Mouse (Mus musculus): ENCODE results near the gene Pars2. TPM values are rescaled to one million over a fixed set of nuclear protein-coding genes. Genes with fewer than 3 reads are reported as not detected.

Gene Pars2
- polyA plus RNA-seq, 1 experiment: not detected

GRCm38 (mm10) chr4:106678442-106679118 is 27.7 kb downstream of the Pars2 start, which contains the start of gene Ttc4:
Ttc4 (minus strand) TSS chr4:106678944.
- peak; percentile 68 for TF ChIP-seq POLR2A (IDR thresholded peaks at IDR 0.05; ENCODE audit: insufficient read depth, low read depth, low read length)
- no peak for TF ChIP-seq CTCF (IDR thresholded peaks at IDR 0.05; ENCODE audit: insufficient read depth, low read depth, low read length)
- Histone ChIP-seq H3K4me1 (ENCODE audit: control insufficient read depth, insufficient read depth, low read length) (peaks cover 3% of the 10 kb centered on the region; the same call in 1 of the 2 replicates), H3K4me3 (ENCODE audit: insufficient read depth, low read depth, low read length) (peak within 1 kb of the TSS; percentile 82), H3K27ac (ENCODE audit: insufficient read depth, low read depth, low read length) (no peak within 1 kb of the TSS)
- WGBS: under 1% methylated on average over 43 of the region's 43 CpGs

DNA sequence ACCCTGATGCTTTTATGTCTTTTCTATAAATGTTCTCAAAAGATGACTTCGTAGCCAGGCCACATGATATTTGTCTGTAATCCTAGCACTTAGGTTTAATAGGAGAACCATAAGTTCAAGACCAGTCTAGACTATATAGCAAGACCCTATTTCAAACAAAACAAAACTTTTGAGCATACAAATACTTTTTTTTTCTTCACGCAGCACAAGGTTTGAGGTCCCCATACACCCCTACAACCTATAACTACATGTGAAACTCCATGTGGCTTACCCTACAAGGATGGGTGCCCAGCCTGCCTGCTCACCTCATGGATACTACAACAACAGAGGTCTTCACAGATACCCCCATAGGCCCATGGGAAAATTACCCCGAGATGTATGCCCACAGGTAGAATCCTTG is 28.3 kb downstream of the Pars2 start:
- H3K4me3 ChIP-seq (ENCODE audit: insufficient read depth, low read depth, low read length): peak overlapping the region; percentile 82
- WGBS: 51% methylated on average over 3 of the region's 3 CpGs
- peaks cover 3% of the 10 kb centered on the region; the same call in 1 of the 2 replicates for H3K4me1 ChIP-seq (ENCODE audit: control insufficient read depth, insufficient read depth, low read length)
- TF ChIP-seq CTCF (IDR thresholded peaks at IDR 0.05; ENCODE audit: insufficient read depth, low read depth, low read length) (no peak), POLR2A (IDR thresholded peaks at IDR 0.05; ENCODE audit: insufficient read depth, low read depth, low read length) (no peak)
- H3K27ac ChIP-seq (ENCODE audit: insufficient read depth, low read depth, low read length): no peak overlapping the region

DNA sequence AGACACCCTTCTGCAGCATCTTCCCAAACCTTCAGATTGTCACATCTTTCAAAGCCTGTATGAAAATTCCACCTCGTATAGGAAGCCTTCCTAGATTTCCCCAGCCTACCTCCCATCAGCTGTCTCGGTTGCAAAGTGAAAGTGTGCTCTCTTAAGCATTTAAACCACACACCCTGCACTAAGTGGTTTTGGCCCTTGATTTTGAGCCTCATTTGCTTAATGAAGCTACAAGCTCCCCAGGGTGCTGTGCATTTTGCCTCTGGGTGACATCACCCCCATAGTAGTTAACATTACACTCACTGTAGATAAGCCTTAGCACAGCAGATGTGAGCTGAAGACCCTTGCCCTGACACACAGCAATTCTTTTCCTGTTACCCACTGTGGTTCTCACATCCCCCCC is 30.1 kb downstream of the Pars2 start:
- H3K4me3 ChIP-seq (ENCODE audit: insufficient read depth, low read depth, low read length): no peak overlapping the region
- H3K27ac ChIP-seq (ENCODE audit: insufficient read depth, low read depth, low read length): no peak overlapping the region
- TF ChIP-seq CTCF (IDR thresholded peaks at IDR 0.05; ENCODE audit: insufficient read depth, low read depth, low read length): no peak
- TF ChIP-seq POLR2A (IDR thresholded peaks at IDR 0.05; ENCODE audit: insufficient read depth, low read depth, low read length): no peak
- peaks cover 3% of the 10 kb centered on the region; the same call in 1 of the 2 replicates for H3K4me1 ChIP-seq (ENCODE audit: control insufficient read depth, insufficient read depth, low read length)
- 40% methylated on average over 2 of the region's 2 CpGs for WGBS

DNA sequence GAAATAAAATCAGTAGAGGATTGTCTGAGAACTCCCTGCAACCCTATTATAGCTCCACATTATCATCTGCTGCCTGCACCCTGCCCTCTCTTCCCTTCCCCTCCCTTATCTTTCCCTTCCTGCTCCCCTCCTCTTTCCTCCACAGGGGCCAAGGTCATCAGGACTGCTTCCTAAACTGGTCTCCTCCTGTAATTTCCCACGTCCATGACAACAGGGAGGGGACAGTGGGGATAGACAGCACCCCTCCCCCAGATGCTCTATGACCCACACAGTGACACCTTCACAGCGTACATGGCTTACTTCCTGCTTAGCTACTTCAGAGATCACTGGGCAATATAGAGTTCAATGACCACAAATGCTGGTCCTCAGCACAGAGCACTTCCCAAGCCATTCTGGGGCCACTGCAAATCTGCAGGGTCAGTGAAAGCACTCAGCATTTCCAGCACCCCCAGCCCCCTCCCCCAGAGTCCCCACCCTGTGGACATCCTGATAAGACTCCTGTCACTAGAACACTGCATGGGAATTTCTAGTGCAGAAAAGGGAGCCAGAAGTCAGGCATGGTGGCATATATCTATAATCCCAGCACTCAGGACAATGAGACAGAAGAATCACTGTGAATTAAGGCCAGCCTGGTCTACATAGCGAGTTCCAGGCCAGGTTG is 37.9 kb downstream of the Pars2 start:
- Histone ChIP-seq H3K4me3 (ENCODE audit: insufficient read depth, low read depth, low read length) (no peak overlapping the region), H3K4me1 (ENCODE audit: control insufficient read depth, insufficient read depth, low read length) (no peaks in the 10 kb centered on the region), H3K27ac (ENCODE audit: insufficient read depth, low read depth, low read length) (no peak overlapping the region)
- WGBS: 62% methylated on average over 3 of the region's 3 CpGs
- TF ChIP-seq CTCF (IDR thresholded peaks at IDR 0.05; ENCODE audit: insufficient read depth, low read depth, low read length) (no peak), POLR2A (IDR thresholded peaks at IDR 0.05; ENCODE audit: insufficient read depth, low read depth, low read length) (no peak)

GRCm38 (mm10) chr4:106693841-106694430 is 43.1 kb downstream of the Pars2 start:
- no peak for TF ChIP-seq POLR2A (IDR thresholded peaks at IDR 0.05; ENCODE audit: insufficient read depth, low read depth, low read length)
- TF ChIP-seq CTCF (IDR thresholded peaks at IDR 0.05; ENCODE audit: insufficient read depth, low read depth, low read length): no peak
- no peak overlapping the region for H3K4me3 ChIP-seq (ENCODE audit: insufficient read depth, low read depth, low read length)
- WGBS: 88% methylated on average over 15 of the region's 15 CpGs
- no peak overlapping the region for H3K27ac ChIP-seq (ENCODE audit: insufficient read depth, low read depth, low read length)
- H3K4me1 ChIP-seq (ENCODE audit: control insufficient read depth, insufficient read depth, low read length): peaks cover 4% of the 10 kb centered on the region

DNA sequence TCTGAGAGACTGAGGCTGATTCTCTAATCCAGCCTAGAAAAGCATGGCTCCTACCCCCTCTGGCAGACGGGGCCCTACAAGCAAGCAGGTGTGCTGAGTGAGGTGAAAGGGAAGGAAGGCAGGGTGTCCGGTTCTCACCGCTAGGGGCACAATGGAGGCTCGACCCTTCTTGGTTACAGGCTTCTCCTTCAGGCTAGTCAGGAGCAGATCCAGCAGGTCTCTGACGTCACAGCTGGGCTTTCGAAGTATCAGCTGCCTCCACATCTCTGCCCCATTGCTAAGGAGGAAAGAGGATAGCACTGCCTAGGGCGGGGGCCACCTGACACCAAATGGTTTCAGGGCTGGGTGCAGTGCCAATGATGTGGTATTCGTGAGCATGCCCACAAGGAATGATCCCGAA is 49.1 kb downstream of the Pars2 start:
- TF ChIP-seq CTCF (IDR thresholded peaks at IDR 0.05; ENCODE audit: insufficient read depth, low read depth, low read length): no peak
- no peak for TF ChIP-seq POLR2A (IDR thresholded peaks at IDR 0.05; ENCODE audit: insufficient read depth, low read depth, low read length)
- 22% methylated on average over 9 of the region's 9 CpGs for WGBS
- Histone ChIP-seq H3K27ac (ENCODE audit: insufficient read depth, low read depth, low read length) (no peak overlapping the region), H3K4me3 (ENCODE audit: insufficient read depth, low read depth, low read length) (no peak overlapping the region), H3K4me1 (ENCODE audit: control insufficient read depth, insufficient read depth, low read length) (peaks cover 42% of the 10 kb centered on the region)

- Histone ChIP-seq H3K27ac (ENCODE audit: insufficient read depth, low read depth, low read length) (peak overlapping the region; percentile 16), H3K4me1 (ENCODE audit: control insufficient read depth, insufficient read depth, low read length) (peaks cover 50% of the 10 kb centered on the region), H3K4me3 (ENCODE audit: insufficient read depth, low read depth, low read length) (no peak overlapping the region)
- 19% methylated on average over 4 of the region's 4 CpGs for WGBS
- no peak for TF ChIP-seq POLR2A (IDR thresholded peaks at IDR 0.05; ENCODE audit: insufficient read depth, low read depth, low read length)
Observed at GRCm38 (mm10) chr4:106700798-106701197, 49.9 kb downstream of the Pars2 start.

GRCm38 (mm10) chr4:106703956-106704355 is 53.1 kb downstream of the Pars2 start:
- H3K27ac ChIP-seq (ENCODE audit: insufficient read depth, low read depth, low read length): peak overlapping the region; percentile 61
- 42% methylated on average over 10 of the region's 10 CpGs for WGBS
- H3K4me3 ChIP-seq (ENCODE audit: insufficient read depth, low read depth, low read length): no peak overlapping the region
- no peak for TF ChIP-seq POLR2A (IDR thresholded peaks at IDR 0.05; ENCODE audit: insufficient read depth, low read depth, low read length)
- no peak for TF ChIP-seq CTCF (IDR thresholded peaks at IDR 0.05; ENCODE audit: insufficient read depth, low read depth, low read length)
- peaks cover 46% of the 10 kb centered on the region for H3K4me1 ChIP-seq (ENCODE audit: control insufficient read depth, insufficient read depth, low read length)

DNA sequence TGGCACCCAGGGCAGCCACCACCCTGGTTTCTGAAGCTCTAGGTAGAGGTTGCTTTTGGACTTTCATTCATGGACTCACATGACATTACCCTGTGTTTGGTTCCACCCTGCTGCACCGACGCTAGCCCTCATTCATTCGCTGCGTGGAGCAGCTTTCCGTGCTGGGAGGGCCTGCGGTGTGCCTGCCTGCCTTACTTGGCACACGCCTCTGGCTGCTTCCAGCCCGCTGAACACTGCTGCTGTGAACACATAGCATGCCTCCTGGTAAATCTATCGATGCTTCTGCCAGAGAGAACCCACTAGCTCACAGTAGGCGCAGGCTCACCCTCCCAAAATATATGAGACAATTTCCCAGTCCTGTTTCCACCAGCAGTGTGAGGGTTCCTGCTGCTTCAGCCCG is 53.5 kb downstream of the Pars2 start:
- peak overlapping the region; percentile 61 for H3K27ac ChIP-seq (ENCODE audit: insufficient read depth, low read depth, low read length)
- no peak overlapping the region for H3K4me3 ChIP-seq (ENCODE audit: insufficient read depth, low read depth, low read length)
- TF ChIP-seq POLR2A (IDR thresholded peaks at IDR 0.05; ENCODE audit: insufficient read depth, low read depth, low read length) (peak; percentile 31; the same call in 1 of the 2 replicates), CTCF (IDR thresholded peaks at IDR 0.05; ENCODE audit: insufficient read depth, low read depth, low read length) (no peak)
- 18% methylated on average over 11 of the region's 11 CpGs for WGBS
- H3K4me1 ChIP-seq (ENCODE audit: control insufficient read depth, insufficient read depth, low read length): peaks cover 45% of the 10 kb centered on the region

Other genes starting within 250 kb of the Pars2 start
- gene Pcsk9, start 186.7 kb upstream of the Pars2 start, polyA plus RNA-seq (2012; ENCODE audit: insufficient read depth, insufficient read length, low replicate concordance, missing spikeins): not detected in 2 replicates
- gene Bsnd, start 158.8 kb upstream of the Pars2 start, polyA plus RNA-seq (2012; ENCODE audit: insufficient read depth, insufficient read length, low replicate concordance, missing spikeins): not detected in 2 replicates
- gene Dhcr24, start 90.0 kb upstream of the Pars2 start, polyA plus RNA-seq (2012; ENCODE audit: insufficient read depth, insufficient read length, low replicate concordance, missing spikeins): not detected in 2 replicates
- not detected in 2 replicates for gene Lexm, start 33.8 kb upstream of the Pars2 start, polyA plus RNA-seq (2012; ENCODE audit: insufficient read depth, insufficient read length, low replicate concordance, missing spikeins)
- not detected in 2 replicates for gene Ttc22, start 28.6 kb upstream of the Pars2 start, polyA plus RNA-seq (2012; ENCODE audit: insufficient read depth, insufficient read length, low replicate concordance, missing spikeins)
- gene Ttc4, start 27.9 kb downstream of the Pars2 start, polyA plus RNA-seq (2012; ENCODE audit: insufficient read depth, insufficient read length, low replicate concordance, missing spikeins): not detected in 2 replicates
- not detected in 2 replicates for gene Mroh7, start 79.9 kb downstream of the Pars2 start, polyA plus RNA-seq (2012; ENCODE audit: insufficient read depth, insufficient read length, low replicate concordance, missing spikeins)
- not detected in 2 replicates for gene Fam151a, start 82.8 kb downstream of the Pars2 start, polyA plus RNA-seq (2012; ENCODE audit: insufficient read depth, insufficient read length, low replicate concordance, missing spikeins)
- gene Acot11, start 153.9 kb downstream of the Pars2 start, polyA plus RNA-seq (2012; ENCODE audit: insufficient read depth, insufficient read length, low replicate concordance, missing spikeins): not detected in 2 replicates